Mouse (Mus musculus): ENCODE measurements around the gene Dbn1.

Gene Dbn1

GRCm38 (mm10) chr13:55478036-55478435 is 9.9 kb downstream of the Dbn1 start:
- no peak for DNase-seq (ENCODE audit: low spot score in 2 of 2)

DNA sequence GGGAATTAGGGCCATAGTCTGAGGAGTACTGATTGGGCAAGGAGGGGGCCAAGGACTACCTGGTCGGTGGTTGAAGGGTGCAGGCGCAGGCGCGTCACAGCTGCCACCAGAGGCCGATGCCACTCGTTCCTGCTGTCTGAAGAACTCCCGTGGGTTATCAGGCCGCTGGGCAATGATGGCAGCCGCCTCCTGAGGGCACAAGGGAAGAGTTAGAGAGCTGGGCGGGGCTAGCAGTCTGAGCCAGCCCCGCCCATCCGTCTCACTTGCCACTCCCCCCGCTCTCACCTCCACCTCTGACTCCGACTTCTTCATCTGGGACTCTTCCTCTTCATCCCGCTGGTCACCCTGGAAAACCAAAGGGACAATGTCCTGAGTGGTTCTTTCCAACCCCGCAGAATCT is 10.4 kb downstream of the Dbn1 start:
- DNase-seq (ENCODE audit: low spot score in 2 of 2) = no peak

DNA sequence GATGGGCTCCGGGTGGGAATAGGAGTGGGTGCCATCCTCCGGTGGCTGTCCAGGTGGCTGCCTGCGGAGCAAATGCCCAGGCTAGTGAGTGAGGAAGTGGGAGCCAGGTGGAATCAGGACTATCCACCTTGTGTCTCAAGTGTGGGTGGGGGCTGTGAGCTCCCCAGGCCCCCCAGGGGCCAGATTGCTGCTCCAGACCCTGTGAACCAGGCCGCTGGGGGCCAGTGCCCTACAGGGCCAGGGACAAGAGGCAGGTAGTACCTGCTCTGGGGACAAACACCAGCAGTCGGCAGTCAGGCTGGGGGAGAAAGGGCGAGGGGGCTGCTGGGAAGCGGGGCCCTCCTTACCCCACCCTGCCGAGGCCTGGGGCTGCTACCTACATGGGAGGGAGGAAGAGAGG is 11.7 kb downstream of the Dbn1 start:
- no peak for DNase-seq (ENCODE audit: low spot score in 2 of 2)

- no peak for DNase-seq (ENCODE audit: low spot score in 2 of 2)
Observed at GRCm38 (mm10) chr13:55475750-55476149, 12.2 kb downstream of the Dbn1 start.

DNA sequence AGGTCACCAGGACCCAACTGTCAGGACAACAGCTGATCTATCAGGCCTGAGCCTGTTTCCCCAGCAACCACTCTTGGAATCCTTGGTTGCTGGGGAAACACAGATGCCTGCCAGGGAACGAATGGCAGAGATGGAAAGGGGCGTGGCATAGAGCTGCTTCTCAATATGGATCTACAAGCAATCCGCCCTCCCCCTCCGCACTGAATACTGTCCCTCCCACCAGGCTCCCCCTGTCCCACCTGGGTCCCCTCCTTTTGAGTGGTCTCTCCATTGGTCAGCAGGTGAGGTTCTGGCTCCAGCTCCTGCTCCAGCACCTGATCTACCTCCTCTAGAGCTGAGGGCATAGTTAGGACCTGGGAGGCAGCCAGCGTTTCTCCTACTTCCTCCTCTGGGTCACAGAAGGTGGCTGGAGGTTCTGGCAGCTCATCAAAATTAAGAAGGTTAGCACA is 13.3 kb downstream of the Dbn1 start:
- DNase-seq (ENCODE audit: low spot score in 2 of 2) = no peak

- no peak for DNase-seq (ENCODE audit: low spot score in 2 of 2)
Observed at GRCm38 (mm10) chr13:55473961-55474360, 13.9 kb downstream of the Dbn1 start.

- DNase-seq (ENCODE audit: low spot score in 2 of 2) = no peak
Observed at GRCm38 (mm10) chr13:55473076-55473831, 14.7 kb downstream of the Dbn1 start.

- peak in 1 of 2 experiments; percentile 59 for DNase-seq (ENCODE audit: low spot score in 2 of 2)
Observed at GRCm38 (mm10) chr13:55472132-55473022, 15.5 kb downstream of the Dbn1 start.

DNA sequence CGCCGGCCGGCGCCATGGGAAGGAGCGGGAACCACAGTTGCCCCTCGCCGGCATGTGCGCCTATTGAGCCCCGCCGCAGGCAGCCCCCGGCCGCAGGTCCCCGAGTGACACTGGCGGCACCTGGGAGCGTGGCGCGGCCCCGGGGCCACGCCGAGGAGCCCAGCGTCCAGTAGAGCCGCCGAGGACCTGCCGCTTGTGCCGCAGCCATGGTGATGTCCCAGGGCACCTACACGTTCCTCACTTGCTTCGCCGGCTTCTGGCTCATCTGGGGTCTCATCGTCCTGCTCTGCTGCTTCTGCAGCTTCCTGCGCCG is 16.1 kb downstream of the Dbn1 start:
- no peak for DNase-seq (ENCODE audit: low spot score in 2 of 2)

GRCm38 (mm10) chr13:55471156-55471818 is 16.6 kb downstream of the Dbn1 start:
- DNase-seq (ENCODE audit: low spot score in 2 of 2) = peak; percentile 66 to 82

DNA sequence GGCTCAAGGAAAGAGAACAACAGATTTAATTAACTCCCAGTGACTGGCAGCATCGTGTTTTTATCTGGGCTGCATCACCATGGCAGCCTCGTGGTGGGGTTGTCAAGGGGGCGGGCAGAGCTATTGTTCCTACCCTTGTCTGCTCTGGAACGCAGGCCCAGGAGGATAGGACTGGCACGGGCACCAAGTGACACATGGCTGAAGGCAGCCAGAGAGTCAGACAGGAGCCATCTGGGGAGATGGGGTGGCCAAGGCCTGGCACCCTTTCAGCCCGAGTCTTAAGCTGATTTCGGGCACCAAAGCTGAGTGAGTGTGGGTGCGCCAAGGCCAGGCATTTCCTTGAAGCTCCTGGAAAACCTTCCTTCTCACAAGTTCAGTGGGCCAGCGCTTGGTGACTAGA is 17.5 kb downstream of the Dbn1 start:
- no peak for DNase-seq (ENCODE audit: low spot score in 2 of 2)

DNA sequence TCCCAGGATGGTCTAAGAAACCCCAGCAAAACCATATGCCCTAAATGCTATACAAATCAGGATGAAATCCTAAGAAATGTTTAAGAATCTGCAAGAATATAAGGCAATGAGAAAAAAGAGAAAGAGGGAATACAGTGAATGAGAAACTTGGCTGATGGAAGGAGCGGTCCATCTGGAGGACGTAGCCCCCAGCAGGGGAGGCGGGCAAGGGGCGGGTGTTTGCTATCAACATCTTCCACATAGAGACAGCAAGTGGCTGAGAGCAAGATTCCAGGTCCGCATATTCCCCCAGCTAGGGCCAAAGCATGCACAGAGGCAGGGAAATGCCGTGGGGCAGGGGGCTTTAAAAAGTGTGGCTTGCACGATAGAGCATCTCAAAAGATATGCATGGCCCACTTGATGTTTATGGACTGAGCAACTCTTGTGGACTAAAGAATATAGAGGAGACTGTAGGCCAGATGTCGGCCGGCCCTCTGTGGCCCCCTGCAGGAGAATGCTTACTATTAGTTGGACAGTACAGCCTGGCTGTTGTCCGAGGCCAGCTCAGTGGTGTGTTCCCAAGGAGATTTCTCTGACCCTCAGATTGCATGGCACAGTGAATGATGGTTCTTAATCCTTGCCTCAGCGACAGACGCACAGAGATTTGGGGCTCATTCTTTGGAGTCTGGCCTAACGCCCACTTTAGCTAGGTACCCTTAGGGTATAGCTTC is 18.9 kb downstream of the Dbn1 start:
- DNase-seq (ENCODE audit: low spot score in 2 of 2) = no peak

DNA sequence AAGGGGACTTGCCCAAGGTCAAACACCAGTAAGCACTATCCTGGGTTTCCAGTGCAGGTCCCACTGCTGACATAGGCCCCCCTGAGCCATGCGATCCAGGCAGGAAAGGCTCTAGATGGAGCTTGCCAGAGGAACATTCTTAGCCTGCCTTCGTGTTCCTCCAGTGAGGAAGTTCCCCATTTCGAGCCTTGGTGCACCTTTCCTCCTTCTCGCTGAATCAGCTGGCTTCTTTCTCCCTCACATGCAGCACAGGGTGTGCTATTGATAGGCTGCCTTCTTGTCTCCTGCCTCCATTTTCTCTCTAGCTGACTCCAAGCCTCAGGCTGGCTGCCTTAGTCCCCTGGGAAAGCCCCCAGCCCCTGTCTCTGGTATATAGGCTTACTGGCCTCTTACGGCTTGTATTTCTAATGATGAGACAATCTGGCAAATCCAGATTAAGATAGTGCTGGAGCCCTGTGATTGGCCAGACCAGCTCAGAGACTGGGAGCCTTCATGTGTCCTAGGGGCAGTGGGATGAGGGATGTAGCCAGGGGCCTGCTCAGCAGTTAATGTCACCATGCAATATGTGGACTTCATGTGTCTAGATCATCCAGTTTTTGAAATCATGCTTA is 22.0 kb downstream of the Dbn1 start:
- no peak for DNase-seq (ENCODE audit: low spot score in 2 of 2)

- DNase-seq (ENCODE audit: low spot score in 2 of 2) = no peak
Observed at GRCm38 (mm10) chr13:55465184-55465583, 22.7 kb downstream of the Dbn1 start.

DNA sequence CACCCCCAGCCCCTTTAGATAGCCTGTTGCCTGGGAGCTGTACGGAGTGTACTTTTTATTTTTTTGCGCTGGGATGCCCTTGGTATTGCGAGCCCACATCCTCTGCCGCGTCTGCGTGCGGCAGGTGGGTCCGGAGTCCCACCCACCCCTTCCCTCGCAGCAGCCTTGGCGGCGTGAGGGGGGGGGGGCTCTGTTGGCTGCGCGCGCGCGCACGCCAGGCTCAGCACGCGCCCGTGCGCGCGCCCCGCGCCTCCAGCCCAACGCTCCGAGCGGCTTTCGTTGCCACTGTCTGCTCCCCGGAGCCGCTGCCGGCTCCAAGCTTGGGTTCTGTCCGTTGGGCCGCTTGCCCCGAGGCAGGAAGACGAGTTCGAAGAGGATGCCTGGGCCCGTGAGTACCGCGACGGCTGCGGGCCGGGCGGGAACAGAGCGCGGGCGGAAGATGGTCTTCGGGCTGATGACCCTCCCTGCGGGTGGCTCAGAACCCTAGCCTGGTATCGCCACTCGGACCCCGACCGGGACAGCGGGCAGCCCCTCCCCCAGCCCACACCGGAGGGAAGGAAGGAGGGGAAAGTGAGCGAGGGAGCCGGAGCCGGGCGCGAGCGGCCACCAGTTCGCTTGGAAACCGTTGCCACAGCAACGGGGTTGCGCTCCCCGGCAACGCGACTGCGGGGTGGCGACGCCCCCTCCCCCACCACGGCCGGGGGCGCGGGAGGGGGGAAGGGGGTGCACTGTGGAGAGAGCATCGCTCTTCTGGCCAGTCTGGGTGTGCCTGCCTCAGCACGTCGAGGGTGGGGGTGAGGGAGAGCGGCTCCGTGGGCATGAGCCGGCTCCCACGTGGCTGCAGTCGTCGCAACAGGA is 23.7 kb downstream of the Dbn1 start, which contains the start of gene Prr7:
Gene Prr7, plus strand, starts transcription at position 241 of the 858 bp plus-strand sequence.
- DNase-seq (ENCODE audit: low spot score in 2 of 2) = no peak

GRCm38 (mm10) chr13:55463399-55464026 is 24.4 kb downstream of the Dbn1 start:
- no peak for DNase-seq (ENCODE audit: low spot score in 2 of 2)

- DNase-seq (ENCODE audit: low spot score in 2 of 2) = no peak
Observed at GRCm38 (mm10) chr13:55462965-55463364, 24.9 kb downstream of the Dbn1 start.

- no peak for DNase-seq (ENCODE audit: low spot score in 2 of 2)
Observed at GRCm38 (mm10) chr13:55451785-55452549, 35.9 kb downstream of the Dbn1 start.

DNA sequence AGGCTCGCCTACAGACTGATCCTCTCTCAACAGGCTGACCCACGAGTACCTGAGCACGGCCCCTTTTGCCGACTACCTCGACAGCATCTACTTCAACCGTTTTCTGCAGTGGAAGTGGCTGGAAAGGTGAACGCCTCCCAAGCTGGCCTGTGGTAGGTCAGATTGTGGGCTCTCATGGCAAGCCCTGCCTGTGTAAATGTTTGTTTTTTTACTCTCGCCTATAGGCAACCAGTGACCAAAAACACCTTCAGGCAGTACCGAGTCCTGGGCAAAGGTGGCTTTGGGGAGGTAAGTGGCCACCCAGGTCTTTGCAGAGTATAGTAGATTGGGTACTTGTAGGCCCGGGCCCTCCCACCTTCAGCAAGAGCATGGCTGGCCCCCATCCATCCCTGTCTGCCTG is 36.6 kb downstream of the Dbn1 start:
- DNase-seq (ENCODE audit: low spot score in 2 of 2) = no peak
